Mouse (Mus musculus) MEL (cell line): ENCODE results near the gene Ctdspl. TPM values are rescaled to one million over a fixed set of nuclear protein-coding genes. Genes with fewer than 3 reads are reported as not detected.

Experiments used
- DNase-seq: peaks from one replicate; pipeline ENCODE4 v3.0.0; 2011; ENCODE audit warnings: low read depth, low spot score
- H3K27ac ChIP-seq: 2 replicates; pipeline ENCODE4 v1.5.1; 2012; ENCODE audit warnings: low read depth, mild to moderate bottlenecking, control low read depth, low read length, moderate library complexity; ENCODE audit not compliant: control insufficient read depth
- H3K27me3 ChIP-seq, 2 experiments: fragments of 150-350 bp in 1 of 2; sonication (generic) in 1 of 2; 2 replicates each; pipeline ENCODE4 v1.6.1; 2012; ENCODE audit warnings: low read length in 2 of 2, mild to moderate bottlenecking in 2 of 2, improper control_type of control experiment in 1 of 2, moderate library complexity in 1 of 2; ENCODE audit not compliant: insufficient read depth in 2 of 2, control insufficient read depth in 1 of 2
- H3K36me3 ChIP-seq, 2 experiments: 2 replicates each; pipeline ENCODE4 v1.6.1; 2012 to 2014; ENCODE audit warnings: low read length in 2 of 2, improper control_type of control experiment in 1 of 2, inconsistent platforms in 1 of 2, mild to moderate bottlenecking in 1 of 2; ENCODE audit not compliant: insufficient read depth in 2 of 2, control insufficient read depth in 1 of 2
- H3K4me1 ChIP-seq, 2 experiments: fragments of 150-350 bp in 1 of 2; sonication (generic) in 1 of 2; 2 replicates each; pipeline ENCODE4 v1.6.1; 2012; ENCODE audit warnings: low read length in 2 of 2, improper control_type of control experiment in 1 of 2, mild to moderate bottlenecking in 1 of 2; ENCODE audit not compliant: insufficient read depth in 2 of 2, control insufficient read depth in 1 of 2
- H3K4me3 ChIP-seq, 2 experiments: fragments of 150-350 bp in 1 of 2; sonication (generic) in 1 of 2; 2 replicates each; pipeline ENCODE4 v1.5.1; 2012; ENCODE audit warnings: low read depth in 2 of 2, low read length in 2 of 2, mild to moderate bottlenecking in 2 of 2, moderate library complexity in 2 of 2, control low read depth in 1 of 2, improper control_type of control experiment in 1 of 2; ENCODE audit not compliant: control insufficient read depth in 1 of 2, insufficient read depth in 1 of 2
- H3K79me2 ChIP-seq: 2 replicates; pipeline ENCODE4 v1.6.1; 2012; ENCODE audit warnings: mild to moderate bottlenecking, low read length, moderate library complexity; ENCODE audit not compliant: control insufficient read depth, poor library complexity, insufficient read depth
- H3K9ac ChIP-seq: 2 replicates; pipeline ENCODE4 v1.6.1; 2012; ENCODE audit warnings: low read depth, mild to moderate bottlenecking, control low read depth, low read length, moderate library complexity; ENCODE audit not compliant: control insufficient read depth, poor library complexity, severe bottlenecking
- H3K9me3 ChIP-seq: fragments of 150-350 bp; sonication (generic); replicated peaks from 2 replicates; pipeline ENCODE4 v1.6.1; 2012; ENCODE audit warnings: mild to moderate bottlenecking, low read length, improper control_type of control experiment, moderate library complexity; ENCODE audit not compliant: insufficient read depth
- CHD1 ChIP-seq: IDR thresholded peaks from 2 replicates; pipeline ENCODE4 v1.6.1; 2012; ENCODE audit warnings: low read depth, mild to moderate bottlenecking, inconsistent platforms, low read length, improper control_type of control experiment
- CHD2 ChIP-seq: IDR thresholded peaks from 2 replicates; pipeline ENCODE4 v1.6.1; 2011; ENCODE audit warnings: low read length, improper control_type of control experiment
- CTCF ChIP-seq, 3 experiments: IDR thresholded peaks in 2 of 3; conservative IDR thresholded peaks in 1 of 3; 2 replicates each; pipeline ENCODE4 v1.5.1; 2011 to 2012; ENCODE audit warnings: low read length in 3 of 3, low read depth in 2 of 3, mild to moderate bottlenecking in 2 of 3, improper control_type of control experiment in 1 of 3, inconsistent platforms in 1 of 3, mixed read lengths in 1 of 3, moderate library complexity in 1 of 3; ENCODE audit not compliant: control insufficient read depth in 1 of 3, insufficient read depth in 1 of 3, poor library complexity in 1 of 3, severe bottlenecking in 1 of 3
- E2F4 ChIP-seq: IDR thresholded peaks from 2 replicates; pipeline ENCODE4 v1.6.1; 2011; ENCODE audit warnings: low read depth, low read length, improper control_type of control experiment, borderline replicate concordance
- EP300 ChIP-seq, 2 experiments: IDR thresholded peaks; 2 replicates each; pipeline ENCODE4 v1.6.1; 2011; ENCODE audit warnings: improper control_type of control experiment in 2 of 2, low read length in 2 of 2, low read depth in 1 of 2, mild to moderate bottlenecking in 1 of 2
- KAT2A ChIP-seq: conservative IDR thresholded peaks from 2 replicates; pipeline ENCODE4 v1.6.1; 2012; ENCODE audit warnings: low read depth, low read length, improper control_type of control experiment, inconsistent platforms
- MAZ ChIP-seq: IDR thresholded peaks from 2 replicates; pipeline ENCODE4 v1.6.1; 2012; ENCODE audit warnings: low read depth, mild to moderate bottlenecking, inconsistent platforms, low read length, improper control_type of control experiment
- MEF2A ChIP-seq: IDR thresholded peaks from 2 replicates; pipeline ENCODE4 v1.6.1; 2014; ENCODE audit warnings: low read depth, mild to moderate bottlenecking, inconsistent platforms, low read length, improper control_type of control experiment; ENCODE audit not compliant: poor library complexity, insufficient replicate concordance, severe bottlenecking; ENCODE audit errors: extremely low read depth
- NRF1 ChIP-seq: IDR thresholded peaks from 2 replicates; pipeline ENCODE4 v1.6.1; 2014; ENCODE audit warnings: low read depth, mild to moderate bottlenecking, inconsistent platforms, low read length, improper control_type of control experiment, moderate library complexity; ENCODE audit not compliant: poor library complexity, insufficient read depth, severe bottlenecking
- POLR2A ChIP-seq, 2 experiments: IDR thresholded peaks; 2 replicates each; pipeline ENCODE4 v1.6.1; 2011 to 2012; ENCODE audit warnings: low read length in 2 of 2, mild to moderate bottlenecking in 2 of 2, control low read depth in 1 of 2, improper control_type of control experiment in 1 of 2, low read depth in 1 of 2, moderate library complexity in 1 of 2; ENCODE audit not compliant: control insufficient read depth in 1 of 2, insufficient read depth in 1 of 2, poor library complexity in 1 of 2
- POLR2AphosphoS5 ChIP-seq: IDR thresholded peaks from 2 replicates; pipeline ENCODE4 v1.6.1; 2012; ENCODE audit warnings: low read depth, borderline replicate concordance, mild to moderate bottlenecking, inconsistent platforms, low read length, moderate library complexity, mixed read lengths
- RCOR1 ChIP-seq: IDR thresholded peaks from 2 replicates; pipeline ENCODE4 v1.6.1; 2012; ENCODE audit warnings: low read depth, mild to moderate bottlenecking, inconsistent platforms, low read length, improper control_type of control experiment
- SMC3 ChIP-seq: IDR thresholded peaks from 2 replicates; pipeline ENCODE4 v1.6.1; 2011; ENCODE audit warnings: low read depth, low read length, improper control_type of control experiment
- TBP ChIP-seq: IDR thresholded peaks from 2 replicates; pipeline ENCODE4 v1.8.0; 2011; ENCODE audit warnings: low read depth, low read length, improper control_type of control experiment
- TCF12 ChIP-seq: IDR thresholded peaks from 2 replicates; pipeline ENCODE4 v1.6.1; 2014; ENCODE audit warnings: low read depth, mild to moderate bottlenecking, inconsistent platforms, low read length, improper control_type of control experiment, moderate library complexity
- ZNF384 ChIP-seq: IDR thresholded peaks from 2 replicates; pipeline ENCODE4 v1.6.1; 2012; ENCODE audit warnings: low read depth, mild to moderate bottlenecking, inconsistent platforms, low read length, improper control_type of control experiment
- polyA plus RNA-seq, 2 experiments: library from polyadenylated mRNA; stranded (reverse) in 1 of 2; unstranded in 1 of 2; fragments of >175 nt in 1 of 2; fragments of >200 nt in 1 of 2; gene quantifications; 2 replicates each; pipeline versions ENCODE4 v1.2.1 to v1.2.4; 2012; ENCODE audit warnings: low replicate concordance in 2 of 2, low read depth in 1 of 2; ENCODE audit not compliant: insufficient read length in 2 of 2, insufficient read depth in 1 of 2, missing spikeins in 1 of 2
- total RNA-seq: library from RNA; depleted of rRNA; stranded (reverse); fragments of 300-350 nt; gene quantifications from 2 replicates; pipeline ENCODE4 v1.2.3, GENCODE M21; 2012

The Ctdspl gene
- total and polyA plus RNA-seq, 3 experiments: 15.3 to 20.7 TPM; not detected in 1

GRCm38 (mm10) chr9:118951381-118951780, 25.1 kb downstream of the Ctdspl start:
- H3K9me3 ChIP-seq: no peaks in the 10 kb centered on the region

GRCm38 (mm10) chr9:118952180-118952579, 25.9 kb downstream of the Ctdspl start:
- no peaks in the 10 kb centered on the region for H3K4me1 ChIP-seq
- no peaks in the 10 kb centered on the region for H3K36me3 ChIP-seq
- TF ChIP-seq MAZ (no peak), ZNF384 (no peak), CHD1 (no peak), KAT2A (no peak), CHD2 (no peak)

More at GRCm38 (mm10) chr9:118951381-118951780, 25.1 kb downstream of the Ctdspl start:
- Histone ChIP-seq H3K4me3 (no peak overlapping the region), H3K9ac (no peak overlapping the region), H3K4me1 (no peaks in the 10 kb centered on the region), H3K27ac (no peak overlapping the region), H3K27me3 (no peaks in the 10 kb centered on the region), H3K36me3 (no peaks in the 10 kb centered on the region), H3K79me2 (no peaks in the 10 kb centered on the region)
- no peak for DNase-seq
- TF ChIP-seq E2F4 (no peak), RCOR1 (no peak), SMC3 (no peak), MAZ (no peak)

GRCm38 (mm10) chr9:118953465-118954194, 27.4 kb downstream of the Ctdspl start:
- no peak for TF ChIP-seq CHD1
- no peak for TF ChIP-seq TCF12
- no peak for TF ChIP-seq EP300 (IDR thresholded peaks at IDR 0.05; ENCODE audit: low read depth in 1 of 2, low read length in 2 of 2)
- TF ChIP-seq MEF2A: no peak
- no peak for TF ChIP-seq NRF1
- TF ChIP-seq POLR2AphosphoS5: no peak
- TF ChIP-seq POLR2A (IDR thresholded peaks at IDR 0.05; ENCODE audit: control insufficient read depth in 1 of 2, insufficient read depth in 1 of 2, low read depth in 1 of 2, low read length in 2 of 2, poor library complexity in 1 of 2): no peak
- TF ChIP-seq CTCF (IDR thresholded peaks at IDR 0.05 in 2 of 3, conservative IDR thresholded peaks at IDR 0.05 in 1 of 3; ENCODE audit: control insufficient read depth in 1 of 3, insufficient read depth in 1 of 3, low read depth in 2 of 3, low read length in 3 of 3, poor library complexity in 1 of 3, severe bottlenecking in 1 of 3): no peak
- no peak for TF ChIP-seq TBP
- TF ChIP-seq, all 39 proteins: peak for 0
- DNase-seq: no peak
- H3K27ac ChIP-seq: no peak overlapping the region
- H3K4me3 ChIP-seq: no peak overlapping the region
- no peaks in the 10 kb centered on the region for H3K27me3 ChIP-seq
- no peaks in the 10 kb centered on the region for H3K79me2 ChIP-seq
- H3K9me3 ChIP-seq: no peaks in the 10 kb centered on the region
- H3K36me3 ChIP-seq: no peaks in the 10 kb centered on the region
- H3K9ac ChIP-seq: no peak overlapping the region
- H3K4me1 ChIP-seq: no peaks in the 10 kb centered on the region

More at GRCm38 (mm10) chr9:118952180-118952579, 25.9 kb downstream of the Ctdspl start:
- Histone ChIP-seq H3K27me3 (no peaks in the 10 kb centered on the region), H3K9me3 (no peaks in the 10 kb centered on the region), H3K27ac (no peak overlapping the region), H3K9ac (no peak overlapping the region), H3K4me3 (no peak overlapping the region), H3K79me2 (no peaks in the 10 kb centered on the region)
- no peak for DNase-seq
